Mouse (Mus musculus) left cerebral cortex, postnatal 14 days (tissue): ENCODE measurements around the gene Srsf2. TPM values are rescaled to one million over a fixed set of nuclear protein-coding genes. Genes with fewer than 3 reads are reported as not detected.
"Not testable (repeated sequence)": the region's sequence is repeated elsewhere in the genome, so short reads cannot be mapped to it uniquely, and the experiment has no call there.

Experiments used
- DNase-seq, 2 experiments: peaks; one replicate each; pipeline ENCODE4 v3.0.0; 2021 to 2022; ENCODE audit warnings: low spot score in 2 of 2, mixed read lengths in 1 of 2
- intact Hi-C: fragments of 180-260 bp; cut with DNase I; formaldehyde crosslinking; loops from one replicate; pipeline ENCODE4 v1.15.1; 2025
- total RNA-seq, 2 experiments: library from RNA; stranded (reverse); gene quantifications; 2 replicates each; pipeline ENCODE4 v1.2.3; 2021

Gene Srsf2
- total RNA-seq, 2 experiments from 2014 or later: 161 to 168 TPM

GRCm38 (mm10) chr11:116839601-116840000, 13.3 kb downstream of the Srsf2 start:
- intact Hi-C loops: no loop called here
- no peak for DNase-seq

GRCm38 (mm10) chr11:116838936-116839335, 14.0 kb downstream of the Srsf2 start:
- intact Hi-C loops: no loop called here
- DNase-seq: no peak

GRCm38 (mm10) chr11:116837441-116837840, 15.5 kb downstream of the Srsf2 start:
- intact Hi-C loops: no loop called here
- no peak for DNase-seq

- intact Hi-C loops: no loop called here
- DNase-seq: no peak
Measured at GRCm38 (mm10) chr11:116836283-116836682, 16.6 kb downstream of the Srsf2 start.

- intact Hi-C loops: no loop called here
- DNase-seq: no peak
Measured at GRCm38 (mm10) chr11:116834954-116835353, 17.9 kb downstream of the Srsf2 start.

- DNase-seq: no peak
- intact Hi-C loops: no loop called here
Measured at GRCm38 (mm10) chr11:116832172-116832685, 20.7 kb downstream of the Srsf2 start.

GRCm38 (mm10) chr11:116827534-116828165, 25.2 kb downstream of the Srsf2 start, which contains the start of gene Mxra7:
Gene Mxra7, minus strand, starts transcription at chr11:116828046.
- peak in 1 of 2 experiments; percentile 67 for DNase-seq
- intact Hi-C loops: no loop called here

DNA sequence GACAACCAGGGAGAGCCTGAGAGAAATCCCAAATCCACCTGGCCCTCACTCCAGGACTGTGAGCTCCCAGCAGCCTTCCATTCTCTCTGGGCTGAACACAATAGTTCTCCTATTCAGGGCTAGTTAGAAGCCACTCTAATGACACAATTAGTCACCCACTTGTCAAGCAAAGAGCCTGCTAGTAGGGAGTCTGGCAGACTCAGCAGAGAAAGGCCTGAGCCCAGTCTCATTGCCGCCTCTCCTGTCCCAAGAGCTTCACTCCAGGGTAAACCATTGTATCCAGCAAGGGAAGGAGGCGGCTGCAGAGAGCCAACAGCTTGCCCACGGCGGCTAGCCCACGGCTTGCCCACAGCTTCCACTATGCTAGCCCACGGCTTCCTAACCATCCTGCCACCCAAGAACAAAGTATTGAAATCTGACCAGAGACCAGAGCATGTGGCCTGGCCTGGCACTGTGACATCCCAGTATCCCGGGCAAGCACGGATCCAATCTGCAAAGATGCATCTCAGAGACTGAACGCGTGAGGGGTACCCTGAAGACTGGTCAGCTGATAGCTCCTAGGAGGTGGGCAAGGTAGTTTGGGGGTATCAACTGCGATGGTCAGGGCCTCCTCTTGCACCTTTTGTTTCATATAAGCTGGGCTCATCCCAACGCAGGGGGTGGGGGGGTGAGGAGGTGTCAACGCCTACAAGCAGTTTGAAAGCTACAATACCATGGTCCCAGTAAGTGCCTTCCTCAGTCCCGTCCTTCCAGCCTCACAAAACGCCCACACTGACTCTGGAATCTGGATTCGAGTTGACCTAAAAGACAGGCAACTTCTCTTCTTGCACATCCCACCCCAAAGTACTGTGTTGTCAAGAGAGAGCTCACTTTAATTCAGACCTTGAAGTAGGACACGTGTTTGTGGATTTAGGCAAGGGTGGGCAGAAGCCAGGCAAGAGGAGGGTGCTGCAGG, 26.1 kb downstream of the Srsf2 start:
- DNase-seq: no peak
- intact Hi-C loops: no loop called here

DNA sequence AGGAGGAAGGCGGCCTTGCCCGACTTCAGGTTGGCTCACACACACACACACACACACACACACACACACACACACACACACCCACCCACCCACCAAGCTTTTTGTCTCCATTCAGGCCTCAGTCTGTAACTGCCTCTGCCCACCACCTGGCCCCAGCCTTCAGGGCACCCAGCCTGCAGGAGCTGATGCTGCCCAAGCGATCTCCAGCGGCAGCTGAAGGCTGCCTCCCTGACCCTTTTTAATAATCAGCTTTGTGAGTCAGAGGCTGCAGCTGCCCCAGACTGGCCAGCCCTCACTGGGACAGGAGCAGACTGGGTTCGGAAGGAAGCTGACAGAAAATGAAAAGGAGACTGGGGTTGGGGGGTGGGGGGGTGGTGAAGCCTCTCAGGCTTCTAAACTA, 27.7 kb downstream of the Srsf2 start:
- DNase-seq: no peak
- intact Hi-C loops: no loop called here

DNA sequence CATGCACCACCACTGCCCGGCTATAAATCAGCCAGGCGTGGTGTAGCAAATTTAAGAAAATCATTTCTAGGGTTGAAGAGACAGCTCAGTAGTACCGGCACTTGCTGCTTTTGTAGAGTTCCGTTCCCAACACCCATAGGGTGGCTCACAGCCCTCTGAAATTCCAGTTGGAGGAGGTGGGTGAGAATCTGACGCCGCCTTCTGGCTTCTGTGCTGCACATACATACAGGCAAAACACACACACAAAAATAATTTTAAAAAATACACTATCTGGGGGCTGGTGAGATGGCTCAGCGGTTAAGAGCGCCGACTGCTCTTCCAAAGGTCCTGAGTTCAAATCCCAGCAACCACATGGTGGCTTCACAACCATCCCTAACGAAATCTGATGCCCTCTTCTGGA, 29.0 kb downstream of the Srsf2 start:
- DNase-seq, intact Hi-C loops: not testable (repeated sequence)

- DNase-seq: no peak
- intact Hi-C loops: no loop called here
Measured at GRCm38 (mm10) chr11:116823255-116823654, 29.6 kb downstream of the Srsf2 start.

- DNase-seq: no peak
- intact Hi-C loops: no loop called here
Measured at GRCm38 (mm10) chr11:116822626-116823025, 30.3 kb downstream of the Srsf2 start.

DNA sequence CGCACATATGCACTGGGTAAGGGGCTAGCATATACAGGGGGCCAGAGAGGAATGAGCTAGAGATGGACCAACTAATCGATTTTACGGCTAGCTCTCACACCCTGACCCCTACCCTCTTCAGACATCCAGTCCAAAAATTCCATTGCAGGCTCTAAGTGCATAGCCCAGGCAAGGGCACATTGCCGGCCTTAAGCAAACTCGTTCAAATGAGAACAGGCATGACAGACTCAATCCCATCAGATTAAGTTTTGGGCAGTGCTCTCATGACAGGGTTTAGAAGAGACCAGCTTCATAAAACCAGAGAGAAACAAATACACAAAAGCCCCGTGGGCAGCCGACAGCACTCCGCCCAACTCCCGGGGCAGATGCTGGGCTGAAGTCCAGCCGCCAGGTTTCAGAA, 30.7 kb downstream of the Srsf2 start:
- no peak for DNase-seq
- intact Hi-C loops: no loop called here

GRCm38 (mm10) chr11:116821057-116821940, 31.6 kb downstream of the Srsf2 start:
- no peak for DNase-seq

GRCm38 (mm10) chr11:116819932-116820593, 32.8 kb downstream of the Srsf2 start:
- intact Hi-C loops: no loop called here
- DNase-seq: no peak

More at GRCm38 (mm10) chr11:116821057-116821940, 31.6 kb downstream of the Srsf2 start:
- intact Hi-C loops: no loop called here

GRCm38 (mm10) chr11:116818722-116819121, 34.2 kb downstream of the Srsf2 start:
- no peak for DNase-seq
- intact Hi-C loops: no loop called here

GRCm38 (mm10) chr11:116817567-116817966, 35.3 kb downstream of the Srsf2 start:
- intact Hi-C loops: no loop called here
- DNase-seq: no peak

DNA sequence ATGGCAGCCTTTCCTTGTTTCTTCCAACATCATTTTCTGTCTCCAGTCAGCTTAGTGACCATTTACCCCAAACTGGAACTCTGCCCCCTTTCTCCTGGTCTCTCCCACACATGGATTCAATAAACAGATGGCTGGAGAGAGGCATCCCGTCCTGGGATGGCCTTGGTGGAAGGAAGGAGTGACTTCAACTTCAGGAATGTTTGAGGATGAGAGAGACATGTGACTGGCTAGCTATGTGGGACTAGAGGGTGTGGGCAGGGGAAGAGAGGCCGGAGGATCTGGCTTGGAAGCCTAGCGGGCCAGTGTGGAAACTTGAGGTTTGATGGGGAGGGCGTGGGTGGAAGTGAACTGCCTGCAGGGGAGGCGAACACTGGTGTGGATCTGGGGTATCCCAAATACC, 36.1 kb downstream of the Srsf2 start:
- intact Hi-C loops: no loop called here
- DNase-seq: no peak

DNA sequence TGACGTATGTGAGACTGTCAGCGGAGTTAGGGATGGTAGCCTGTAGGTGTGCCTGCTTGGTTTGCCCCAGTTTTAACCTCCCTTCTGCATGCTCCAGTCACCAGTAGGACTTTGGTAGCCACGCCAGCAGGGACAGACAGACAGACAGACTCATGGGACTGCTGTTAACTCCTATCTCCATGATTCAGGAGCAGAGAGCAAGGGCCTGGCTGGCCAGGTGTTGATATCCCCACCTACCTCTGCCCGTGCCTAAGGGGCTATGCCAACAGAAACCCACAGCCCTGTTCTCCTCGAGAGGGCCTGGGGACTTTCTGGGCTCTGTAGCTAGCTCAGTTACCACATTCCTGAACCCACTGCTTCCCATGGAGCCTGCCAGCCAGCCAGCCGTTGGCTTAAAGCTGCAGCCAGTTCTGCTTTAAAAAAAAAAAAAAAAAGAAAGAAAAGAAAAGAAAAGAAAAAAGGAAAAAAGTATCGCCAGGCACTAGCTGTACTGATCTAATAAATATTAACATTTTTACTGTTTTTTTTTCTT, 37.9 kb downstream of the Srsf2 start:
- DNase-seq: no peak
- intact Hi-C loops: no loop called here
